Mouse (Mus musculus) megakaryocyte, embryonic 14.5 days (primary cell): Measurements from ENCODE around the gene Nfam1.

Experiments
- FLI1 ChIP-seq: IDR thresholded peaks from 2 replicates; pipeline ENCODE4 v1.6.1; 2012; ENCODE audit warnings: low read length, inconsistent platforms, mixed read lengths
- GATA1 ChIP-seq: IDR thresholded peaks from 3 replicates; pipeline ENCODE4 v1.6.1; 2012; ENCODE audit warnings: mixed read lengths, low read length, inconsistent platforms, borderline replicate concordance

DNA sequence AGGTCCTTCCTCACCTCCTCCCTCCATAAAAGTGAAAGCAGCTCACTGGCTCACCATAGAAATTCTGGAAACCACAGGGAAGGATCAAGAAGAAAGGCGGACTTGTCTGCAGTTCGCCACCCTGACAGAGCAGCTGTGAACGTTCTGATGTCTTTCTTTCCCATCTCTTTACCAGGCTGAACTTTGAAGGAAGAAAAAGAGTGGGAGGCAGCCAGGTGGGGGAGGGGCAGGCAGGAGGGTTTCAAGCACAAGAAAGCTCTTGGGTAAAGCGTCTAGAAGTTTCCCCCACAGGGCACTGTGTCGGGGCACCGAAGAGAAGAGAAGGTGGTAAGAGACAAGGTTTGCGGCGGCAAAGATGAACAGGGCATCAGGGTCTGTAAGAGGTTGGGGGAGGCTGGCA is 7.0 kb downstream of the Nfam1 start:
- TF ChIP-seq GATA1 (no peak), FLI1 (no peak)
